Mouse (Mus musculus) kidney, adult 2 months (tissue): ENCODE measurements at regions not wholly inside any gene's neighbourhood (a gene's known extent, or its start where the extent isn't known, plus 50 kb on each side); places are given as distances from the start of the nearest gene placed in this dataset.

Experiments used
- DNase-seq: peaks from one replicate; pipeline ENCODE4 v3.0.0; 2021
- H3K27ac ChIP-seq: fragments of 200-500 bp; 2 replicates; pipeline ENCODE4 v1.5.1; 2012; ENCODE audit warnings: low read depth, low read length, control low read depth, inconsistent platforms; ENCODE audit not compliant: insufficient read depth
- H3K27me3 ChIP-seq: fragments of 200-500 bp; replicated peaks from 2 replicates; pipeline ENCODE4 v1.6.1; 2012; ENCODE audit warnings: mild to moderate bottlenecking, moderate library complexity, low read length, inconsistent platforms; ENCODE audit not compliant: control insufficient read depth, insufficient read depth
- H3K36me3 ChIP-seq: fragments of 200-500 bp; 2 replicates; pipeline ENCODE4 v1.6.1; 2012; ENCODE audit warnings: mild to moderate bottlenecking, moderate library complexity, low read length, inconsistent platforms; ENCODE audit not compliant: control insufficient read depth, insufficient read depth
- H3K4me1 ChIP-seq: fragments of 200-500 bp; 2 replicates; pipeline ENCODE4 v1.6.1; 2011; ENCODE audit warnings: low read length; ENCODE audit not compliant: control insufficient read depth, insufficient read depth
- H3K4me3 ChIP-seq: fragments of 200-500 bp; 2 replicates; pipeline ENCODE4 v1.5.1; 2011; ENCODE audit warnings: mild to moderate bottlenecking, low read depth, low read length, control low read depth; ENCODE audit not compliant: insufficient read depth
- CTCF ChIP-seq: fragments of 200-500 bp; conservative IDR thresholded peaks from 2 replicates; pipeline ENCODE4 v1.5.1; 2011; ENCODE audit warnings: low read depth, mild to moderate bottlenecking, control low read depth, low read length, moderate library complexity, mixed read lengths; ENCODE audit not compliant: insufficient read depth, insufficient read length
- POLR2A ChIP-seq: fragments of 200-500 bp; IDR thresholded peaks from one replicate; pipeline ENCODE4 v1.6.1; 2011; ENCODE audit warnings: low read depth, low read length, control low read depth
- WGBS: fragments of 180-500 bp; shearing (Covaris S2); methylation state at CpG from one replicate; pipeline ENCODE4 v1.1.7; 2018; 5-methylcytosine and 5-hydroxymethylcytosine counted together

DNA sequence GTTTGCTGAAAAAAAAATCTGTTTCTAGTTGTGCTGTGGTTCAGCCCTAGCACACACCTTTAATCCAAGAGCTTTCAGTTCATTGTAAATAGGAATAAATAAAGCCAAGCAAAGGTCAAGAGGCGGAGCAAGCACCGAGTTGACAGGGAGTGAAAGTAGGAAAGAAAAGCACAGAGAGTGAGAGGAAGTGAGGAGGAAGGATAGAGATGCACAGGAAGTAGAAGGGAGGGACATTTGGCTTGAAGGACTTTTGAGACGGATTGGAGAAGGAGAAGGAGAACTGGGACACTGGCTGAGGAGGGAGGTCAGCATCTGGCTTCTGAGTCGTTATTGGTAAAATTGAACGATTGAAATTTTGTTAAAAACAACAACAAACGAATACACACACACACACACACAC is 402.0 kb upstream of the Igfbp7 start:
- H3K27me3 ChIP-seq = no peaks in the 10 kb centered on the region
- H3K36me3 ChIP-seq = no peaks in the 10 kb centered on the region
- no peak for DNase-seq
- no peak for TF ChIP-seq POLR2A
- no peak for TF ChIP-seq CTCF
- H3K27ac ChIP-seq = no peak overlapping the region
- H3K4me1 ChIP-seq = no peaks in the 10 kb centered on the region
- WGBS = 68% methylated on average over 6 of the region's 6 CpGs
- no peak overlapping the region for H3K4me3 ChIP-seq

DNA sequence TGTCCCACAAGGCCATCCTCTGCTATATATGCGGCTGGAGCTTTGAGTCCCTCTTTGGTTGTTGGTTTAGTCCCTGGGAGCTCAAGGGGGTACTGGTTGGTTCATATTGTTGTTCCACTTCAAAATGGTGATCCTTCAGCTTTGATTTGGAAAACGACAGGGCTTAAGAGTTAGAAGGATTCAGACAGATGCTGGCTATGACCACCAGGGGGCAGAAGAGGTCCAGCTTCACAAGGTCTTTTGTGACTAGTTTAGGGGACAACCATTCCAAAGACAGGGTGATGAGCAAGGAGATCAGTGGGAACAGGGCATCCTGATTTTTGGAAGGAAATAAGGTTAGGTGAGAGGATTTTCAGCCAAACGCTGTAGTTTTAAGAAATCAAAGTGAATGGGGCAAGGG is 399.9 kb upstream of the Igfbp7 start:
- peak; percentile 55 for DNase-seq
- 19% methylated on average over 3 of the region's 3 CpGs for WGBS

DNA sequence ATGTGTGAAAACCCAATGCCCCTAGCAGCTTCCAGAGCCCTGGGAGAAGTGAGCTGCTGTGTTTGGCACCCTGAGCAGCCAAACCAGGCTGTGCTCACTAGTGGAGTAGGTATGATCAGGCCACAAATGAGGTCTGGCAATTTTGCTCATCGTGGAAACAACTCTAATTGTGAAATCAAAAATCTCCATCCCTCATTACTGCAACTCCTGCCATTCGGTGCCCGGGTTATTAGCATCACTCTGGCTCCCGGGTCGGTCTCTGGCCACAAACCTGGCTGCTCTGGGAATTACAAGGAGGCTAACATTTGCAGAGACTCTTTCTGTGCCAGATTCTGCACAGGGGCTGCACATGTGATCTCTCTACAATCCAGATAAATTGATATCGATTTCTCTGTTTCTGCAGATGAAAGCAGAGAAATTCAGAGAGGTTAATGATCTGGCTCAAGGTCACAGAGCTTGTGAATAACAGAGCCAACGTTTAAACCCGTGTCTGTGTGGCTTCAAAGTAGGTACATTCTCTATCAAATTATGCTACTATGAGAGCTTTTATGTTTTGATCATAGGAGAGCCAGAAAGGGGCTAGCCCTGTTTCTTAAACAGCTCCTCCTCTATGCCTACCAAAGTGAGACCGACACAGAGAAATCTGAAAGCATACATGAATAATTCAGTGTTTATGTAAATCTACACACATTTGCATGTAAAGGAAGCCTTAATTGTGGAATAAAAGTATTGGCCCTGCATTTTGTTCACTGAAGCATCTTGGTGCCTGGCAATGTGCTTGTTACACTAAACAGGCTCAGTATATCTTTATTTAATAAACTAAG is 398.7 kb upstream of the Igfbp7 start:
- Histone ChIP-seq H3K27ac (no peak overlapping the region), H3K4me1 (no peaks in the 10 kb centered on the region), H3K4me3 (no peak overlapping the region), H3K27me3 (no peaks in the 10 kb centered on the region), H3K36me3 (no peaks in the 10 kb centered on the region)
- no peak for DNase-seq
- no peak for TF ChIP-seq POLR2A
- TF ChIP-seq CTCF = no peak
- WGBS = 52% methylated on average over 9 of the region's 9 CpGs

More for the DNA sequence above, 399.9 kb upstream of the Igfbp7 start:
- no peaks in the 10 kb centered on the region for H3K4me1 ChIP-seq
- H3K4me3 ChIP-seq = no peak overlapping the region
- no peaks in the 10 kb centered on the region for H3K27me3 ChIP-seq
- H3K36me3 ChIP-seq = no peaks in the 10 kb centered on the region
- TF ChIP-seq CTCF (peak; percentile 60), POLR2A (no peak)
- H3K27ac ChIP-seq = no peak overlapping the region

- no peak for TF ChIP-seq POLR2A
- TF ChIP-seq CTCF = no peak
- no peaks in the 10 kb centered on the region for H3K4me1 ChIP-seq
- no peaks in the 10 kb centered on the region for H3K36me3 ChIP-seq
- no peak overlapping the region for H3K27ac ChIP-seq
- H3K4me3 ChIP-seq = no peak overlapping the region
- no peak for DNase-seq
- H3K27me3 ChIP-seq = no peaks in the 10 kb centered on the region
- 85% methylated on average over 6 of the region's 6 CpGs for WGBS
Observed at GRCm38 (mm10) chr5:77805796-77806195, 398.0 kb upstream of the Igfbp7 start.

DNA sequence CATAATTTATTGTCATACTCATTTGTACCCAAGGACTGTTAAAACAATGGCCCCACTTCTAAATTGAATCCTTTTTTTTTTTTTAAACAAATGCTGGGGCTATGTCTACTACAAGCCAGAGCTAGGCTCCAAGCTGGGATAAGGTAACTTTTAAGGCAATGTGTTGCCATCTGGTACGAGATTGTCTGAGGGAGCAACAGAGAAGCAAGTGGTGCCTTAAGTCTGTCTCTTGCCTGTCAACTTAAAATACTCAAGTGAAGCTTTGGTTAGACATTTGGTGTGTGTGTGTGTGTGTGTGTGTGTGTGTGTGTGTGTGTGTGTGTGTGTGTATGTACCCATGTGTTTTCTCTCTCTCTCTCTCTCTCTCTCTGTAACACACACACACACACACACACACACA is 397.5 kb upstream of the Igfbp7 start:
- H3K27me3 ChIP-seq = no peaks in the 10 kb centered on the region
- H3K4me1 ChIP-seq = no peaks in the 10 kb centered on the region
- H3K36me3 ChIP-seq = no peaks in the 10 kb centered on the region
- no peak for DNase-seq
- no peak for TF ChIP-seq POLR2A
- TF ChIP-seq CTCF = no peak
- no peak overlapping the region for H3K27ac ChIP-seq
- WGBS = 78% methylated on average over 1 of the region's 1 CpGs
- no peak overlapping the region for H3K4me3 ChIP-seq

- Histone ChIP-seq H3K36me3 (no peaks in the 10 kb centered on the region), H3K4me3 (peak overlapping the region; percentile 35; the same call in 1 of the 2 replicates), H3K27ac (no peak overlapping the region), H3K4me1 (no peaks in the 10 kb centered on the region), H3K27me3 (no peaks in the 10 kb centered on the region)
- TF ChIP-seq POLR2A (no peak), CTCF (no peak)
- no peak for DNase-seq
- WGBS = 32% methylated on average over 9 of the region's 9 CpGs
Observed at GRCm38 (mm10) chr5:77804113-77804512, 396.3 kb upstream of the Igfbp7 start.

DNA sequence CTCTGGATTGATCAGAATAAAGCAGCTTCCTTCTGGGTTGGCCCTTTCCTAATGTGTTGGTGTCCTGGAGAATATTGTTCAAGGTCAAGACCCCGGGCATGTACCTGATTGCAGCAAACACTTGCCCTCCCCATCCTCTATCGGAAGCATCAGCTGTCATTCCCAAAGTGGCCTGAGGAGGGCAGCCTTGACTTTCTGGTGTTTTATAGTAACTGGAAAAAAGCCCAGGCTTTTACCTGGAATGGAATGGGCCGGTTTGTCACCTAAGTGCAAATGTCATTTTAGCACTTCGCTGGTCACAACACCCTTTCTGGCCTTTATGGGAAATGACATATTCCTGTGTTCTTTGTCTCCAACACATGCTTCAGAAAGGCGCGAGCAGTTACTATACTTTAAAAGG is 395.7 kb upstream of the Igfbp7 start:
- Histone ChIP-seq H3K4me1 (no peaks in the 10 kb centered on the region), H3K27ac (no peak overlapping the region), H3K27me3 (no peaks in the 10 kb centered on the region), H3K4me3 (peak overlapping the region; percentile 35; the same call in 1 of the 2 replicates), H3K36me3 (no peaks in the 10 kb centered on the region)
- peak; percentile 55 for DNase-seq
- 22% methylated on average over 6 of the region's 6 CpGs for WGBS
- no peak for TF ChIP-seq POLR2A
- TF ChIP-seq CTCF = peak; percentile 70

GRCm38 (mm10) chr5:77796960-77797359 is 389.1 kb upstream of the Igfbp7 start:
- 74% methylated on average over 3 of the region's 3 CpGs for WGBS
- H3K27ac ChIP-seq = no peak overlapping the region
- no peaks in the 10 kb centered on the region for H3K27me3 ChIP-seq
- TF ChIP-seq POLR2A = no peak
- no peak overlapping the region for H3K4me3 ChIP-seq
- no peak for DNase-seq
- H3K4me1 ChIP-seq = no peaks in the 10 kb centered on the region
- H3K36me3 ChIP-seq = no peaks in the 10 kb centered on the region
